ENCODE assay signal across 18 mouse cellular contexts in genomic region chr3:102022721-102023120, GRCm38 (mm10). TPM values are rescaled to one million over a fixed set of nuclear protein-coding genes. Genes with fewer than 3 reads are reported as not detected.
A peak's percentile ranks its signal among the peaks of the same experiment; 100 is the strongest.
DNase-seq lines count a peak whose midpoint lies in the region; ATAC-seq and TF ChIP-seq lines count a peak whose summit lies in the region.
"Had no signal": no experiment of that assay in that cellular context is flagged by ENCODE, and none has a peak within 500 bp of the region (broad histone marks: within the 10 kb centered on the region; RNA-seq: fewer than 3 reads in every experiment).

No protein-coding gene starts in this region.

- no peaks in the 10 kb centered on the region for H3K9me3 ChIP-seq in forebrain, embryonic 10.5 days
- H3K9me3 ChIP-seq in forebrain, embryonic 16.5 days (ENCODE audit: control insufficient read depth, low read length) = no peaks in the 10 kb centered on the region
- no peaks in the 10 kb centered on the region for H3K9me3 ChIP-seq in forebrain, embryonic 15.5 days
- H3K9me3 ChIP-seq in midbrain, embryonic 13.5 days = no peaks in the 10 kb centered on the region
- H3K9me3 ChIP-seq: limb, embryonic 12.5 days; liver, embryonic 15.5 days had no signal

- H3K4me3 ChIP-seq in forebrain, embryonic 10.5 days = peak overlapping the region; percentile 52; the same call in 1 of the 2 replicates
- H3K4me3 ChIP-seq in forebrain, embryonic 16.5 days (replicated peaks; ENCODE audit: low read length) = no peak overlapping the region
- no peak overlapping the region for H3K4me3 ChIP-seq in forebrain, embryonic 15.5 days
- H3K4me3 ChIP-seq in midbrain, embryonic 13.5 days (replicated peaks) = no peak overlapping the region
- H3K4me3 ChIP-seq in layer of hippocampus, adult 2 months = no peak overlapping the region

- TF ChIP-seq CTCF in layer of hippocampus, adult 2 months (conservative IDR thresholded peaks at IDR 0.05) = no peak

- H3K27me3 ChIP-seq in forebrain, embryonic 10.5 days (ENCODE audit: poor library complexity, severe bottlenecking) = peaks cover 61% of the 10 kb centered on the region
- no peaks in the 10 kb centered on the region for H3K27me3 ChIP-seq in forebrain, embryonic 16.5 days (replicated peaks; ENCODE audit: control insufficient read depth, insufficient read depth, low read length)
- H3K27me3 ChIP-seq in forebrain, embryonic 15.5 days = no peaks in the 10 kb centered on the region
- H3K27me3 ChIP-seq in midbrain, embryonic 13.5 days = no peaks in the 10 kb centered on the region; the same call in 1 of the 2 replicates
- H3K27me3 ChIP-seq: CH12.LX had no signal

- no peak overlapping the region for H3K4me2 ChIP-seq in forebrain, embryonic 16.5 days (ENCODE audit: low read length)
- no peak overlapping the region for H3K4me2 ChIP-seq in forebrain, embryonic 15.5 days (replicated peaks)
- H3K4me2 ChIP-seq in midbrain, embryonic 13.5 days (replicated peaks) = no peak overlapping the region

- WGBS in forebrain, embryonic 10.5 days = 42% methylated on average over 2 of the region's 2 CpGs
- 38% methylated on average over 1 of the region's 2 CpGs for WGBS in forebrain, embryonic 16.5 days
- WGBS in forebrain, embryonic 15.5 days = 31% methylated on average over 2 of the region's 2 CpGs
- 45% methylated on average over 2 of the region's 2 CpGs for WGBS in midbrain, embryonic 13.5 days

- intact Hi-C loops in left cerebral cortex, postnatal 4 days (cut with DNase I) = no loop called here

- peaks cover 40% of the 10 kb centered on the region for H3K4me1 ChIP-seq in forebrain, embryonic 10.5 days
- H3K4me1 ChIP-seq in forebrain, embryonic 16.5 days (replicated peaks; ENCODE audit: control insufficient read depth, insufficient read depth, low read length) = peaks cover 21% of the 10 kb centered on the region
- peaks cover 32% of the 10 kb centered on the region for H3K4me1 ChIP-seq in forebrain, embryonic 15.5 days
- peaks cover 47% of the 10 kb centered on the region for H3K4me1 ChIP-seq in midbrain, embryonic 13.5 days (replicated peaks)
- H3K4me1 ChIP-seq: liver, embryonic 15.5 days had no signal

- ATAC-seq in forebrain, embryonic 16.5 days = no peak
- no peak for ATAC-seq in forebrain, embryonic 15.5 days (replicated peaks)
- ATAC-seq in midbrain, embryonic 13.5 days = no peak

- H3K9ac ChIP-seq in forebrain, embryonic 16.5 days (replicated peaks; ENCODE audit: low read depth, low read length) = no peak overlapping the region
- H3K9ac ChIP-seq in forebrain, embryonic 15.5 days (replicated peaks) = no peak overlapping the region
- H3K9ac ChIP-seq in midbrain, embryonic 13.5 days (replicated peaks) = no peak overlapping the region
- H3K9ac ChIP-seq: liver, embryonic 15.5 days had no signal

- DNase-seq in forebrain, embryonic 10.5 days (ENCODE audit: extremely low spot score, low spot score) = no peak
- DNase-seq in left cerebral cortex, postnatal 4 days = peak; percentile 33
- DNase-seq in left cerebral cortex, adult 11 months (ENCODE audit: low spot score) = no peak
- no peak for DNase-seq in ovary, postnatal 36 days (ENCODE audit: low spot score)
- no peak for DNase-seq in layer of hippocampus, adult 2 months (ENCODE audit: low spot score in 2 of 2)
- DNase-seq: heart, postnatal 4 days; kidney, adult 2 months; kidney, postnatal 25 days; lung, postnatal 14 days; right cerebral cortex, postnatal 14 days had no signal

- peak overlapping the region; percentile 75 for H3K27ac ChIP-seq in forebrain, embryonic 10.5 days
- no peak overlapping the region for H3K27ac ChIP-seq in forebrain, embryonic 16.5 days (ENCODE audit: low read length)
- peak overlapping the region; percentile 63 for H3K27ac ChIP-seq in forebrain, embryonic 15.5 days (replicated peaks)
- H3K27ac ChIP-seq in midbrain, embryonic 13.5 days = peak overlapping the region; percentile 84
- H3K27ac ChIP-seq in layer of hippocampus, adult 2 months = no peak overlapping the region
- H3K27ac ChIP-seq: limb, embryonic 12.5 days; liver, embryonic 15.5 days had no signal

- H3K36me3 ChIP-seq in forebrain, embryonic 10.5 days (replicated peaks) = no peaks in the 10 kb centered on the region
- H3K36me3 ChIP-seq in forebrain, embryonic 16.5 days (ENCODE audit: control insufficient read depth, insufficient read depth) = no peaks in the 10 kb centered on the region
- no peaks in the 10 kb centered on the region for H3K36me3 ChIP-seq in forebrain, embryonic 15.5 days
- H3K36me3 ChIP-seq in midbrain, embryonic 13.5 days = no peaks in the 10 kb centered on the region
- H3K36me3 ChIP-seq: limb, embryonic 12.5 days; liver, embryonic 15.5 days had no signal

RNA-seq across cellular contexts. Expression of gene Nhlh2, which starts 12.8 kb away (rescaled TPM):
- 10.4 and 16.5 TPM in 2 replicates for polyA plus RNA-seq in forebrain, embryonic 10.5 days (2016; fragmentation: Nextera tagmentation; extraction: Ambion mirVana)
- 19.0 and 19.6 TPM in 2 replicates for polyA plus RNA-seq in forebrain, embryonic 16.5 days (2015; fragmentation: Nextera tagmentation; extraction: Ambion mirVana)
- total RNA-seq in left cerebral cortex, postnatal 4 days (2021) = 1 to 10 TPM; 2.4 to 3.5 TPM
- polyA plus RNA-seq in forebrain, embryonic 15.5 days (2015; fragmentation: Nextera tagmentation; extraction: Ambion mirVana) = 24.3 and 25.4 TPM in 2 replicates
- polyA plus RNA-seq in midbrain, embryonic 13.5 days (2015; fragmentation: Nextera tagmentation; extraction: Ambion mirVana) = 86.9 and 98.1 TPM in 2 replicates
- 1 to 10 TPM; 1.3 to 1.8 TPM for total RNA-seq in layer of hippocampus, adult 2 months (2021)
- total RNA-seq: adrenal gland, postnatal 14 days; CH12.LX; heart, postnatal 4 days had no signal
- polyA plus RNA-seq: gonadal fat pad, adult 2 months; kidney, adult 2 months; liver, embryonic 15.5 days had no signal

Comparison
In these comparisons a context has a peak if more than half of its experiments do, and no peak if none do; other contexts are left out.
1. H3K27ac ChIP-seq: peak in forebrain, embryonic 10.5 days (single experiment), forebrain, embryonic 15.5 days (single experiment) and midbrain, embryonic 13.5 days (single experiment); none in forebrain, embryonic 16.5 days (single experiment) and layer of hippocampus, adult 2 months (single experiment).